Mouse (Mus musculus): ENCODE data around the gene Olfr1253.

The Olfr1253 gene

DNA sequence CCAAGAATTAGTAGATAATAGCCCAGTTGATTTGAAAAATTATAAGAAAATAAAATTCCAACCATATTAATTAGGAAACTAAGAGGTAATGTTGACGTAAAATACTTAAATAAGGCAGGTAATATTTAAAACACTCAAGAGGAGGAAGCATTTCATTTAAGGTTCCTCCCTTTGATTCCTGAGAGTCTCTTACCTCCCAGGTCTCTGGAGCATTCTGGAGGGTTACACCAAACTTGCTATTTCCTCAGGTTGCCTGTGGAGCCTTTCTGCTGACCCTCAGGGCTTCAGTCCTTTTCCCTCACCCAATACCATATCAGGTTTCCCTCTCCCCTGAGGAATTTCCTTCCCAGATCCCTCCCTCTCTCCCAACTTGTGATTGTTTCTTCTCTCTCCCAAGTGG is at the start of gene Olfr1253:
Gene Olfr1253, minus strand, starts transcription at position 101 of the 400 bp plus-strand sequence.
- DNase-seq (ENCODE audit: low spot score) = no peak

DNA sequence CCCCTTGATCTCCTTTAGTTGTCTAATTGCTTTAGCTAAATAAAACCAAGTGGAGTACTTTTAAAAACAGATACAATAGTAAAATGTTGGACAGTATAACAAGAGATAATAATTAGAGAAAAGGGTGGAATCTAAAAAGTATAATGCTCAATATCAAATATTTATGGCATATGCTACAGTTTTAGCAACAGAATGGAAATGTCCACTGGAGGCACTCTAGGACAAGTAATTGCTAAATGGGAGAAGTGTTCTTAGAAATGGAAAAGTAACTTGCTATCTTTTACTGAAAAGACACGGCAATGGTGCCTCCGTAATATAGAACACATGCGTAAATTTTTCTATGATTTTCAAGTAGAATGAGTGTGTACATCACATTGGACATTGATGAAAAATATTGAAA is 42.7 kb upstream of the Olfr1253 start:
- DNase-seq (ENCODE audit: low spot score) = no peak

DNA sequence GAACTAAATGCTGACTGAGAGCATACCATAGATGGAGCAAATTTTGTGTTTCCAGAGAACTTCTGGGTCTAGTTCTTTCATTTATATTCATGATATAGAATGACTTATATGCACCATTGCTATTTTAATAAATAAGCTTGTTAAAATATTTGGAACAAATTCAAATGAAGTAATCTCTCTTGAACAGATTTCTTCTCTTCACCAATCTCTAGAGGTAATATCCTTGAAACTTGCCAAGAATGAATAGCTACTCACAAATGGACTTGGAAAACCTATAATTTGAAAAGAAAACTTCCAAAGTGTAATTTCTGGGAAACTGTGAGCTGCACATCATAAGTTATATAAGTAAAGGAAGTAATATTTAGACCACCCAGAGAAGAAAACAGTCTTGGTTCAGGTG is 36.6 kb upstream of the Olfr1253 start, which contains the start of gene Olfr1254:
Gene Olfr1254, minus strand, starts transcription at position 101 of the 400 bp plus-strand sequence.
- DNase-seq (ENCODE audit: low spot score) = no peak

DNA sequence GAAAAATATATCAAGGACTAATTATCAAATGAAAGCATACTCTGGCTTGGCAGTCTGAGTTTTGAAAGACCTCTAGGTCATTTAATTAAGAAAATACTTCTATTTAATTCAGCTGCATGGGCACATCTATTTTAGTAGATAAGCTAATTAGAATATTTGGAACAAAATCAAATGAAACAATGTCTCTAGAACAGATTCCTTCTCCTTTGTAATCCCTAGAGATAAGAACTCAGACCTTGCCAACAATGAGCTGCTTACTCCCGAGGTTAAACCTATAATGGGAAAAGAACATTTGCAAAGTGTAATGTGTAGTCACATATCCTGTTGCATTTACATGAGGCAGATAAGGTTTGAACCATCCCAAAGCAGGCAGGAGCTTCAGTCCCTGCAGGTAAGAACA is 32.0 kb downstream of the Olfr1253 start, which contains the start of gene Olfr1252:
Gene Olfr1252, minus strand, starts transcription at position 101 of the 400 bp plus-strand sequence.
- DNase-seq (ENCODE audit: low spot score) = no peak

All from urinary bladder, postnatal 25 days (tissue).